28 mouse cellular contexts compared by ENCODE assay signal in the genomic region with DNA sequence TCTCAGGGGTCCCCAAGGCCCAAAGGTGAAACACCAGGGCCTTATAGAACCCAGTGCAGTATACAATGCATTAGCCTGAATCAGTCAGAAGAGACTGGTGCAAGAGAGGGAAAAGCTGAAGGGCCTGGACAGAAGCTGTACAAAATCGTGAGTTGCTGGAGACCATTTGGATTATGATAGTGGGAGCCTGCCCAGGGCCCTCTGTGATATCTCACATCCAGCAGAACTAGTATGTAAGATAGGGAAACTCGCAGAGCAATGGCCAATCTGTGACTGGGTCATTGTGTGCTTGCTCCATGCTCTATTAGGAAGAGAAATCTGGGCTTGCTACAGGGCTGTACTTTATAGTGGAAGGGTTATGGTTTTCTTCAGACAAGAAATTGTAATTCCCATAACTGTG. TPM values are rescaled to one million over a fixed set of nuclear protein-coding genes. Genes with fewer than 3 reads are reported as not detected.
DNase-seq lines count a peak whose midpoint lies in the region; ATAC-seq and TF ChIP-seq lines count a peak whose summit lies in the region.
"Had no signal": no experiment of that assay in that cellular context is flagged by ENCODE, and none has a peak within 500 bp of the region (broad histone marks: within the 10 kb centered on the region; RNA-seq: fewer than 3 reads in every experiment).

A gene (plus strand): TSS at position 84 of the 400 bp plus-strand sequence.

- no peak within 1 kb of the TSS for H3K4me2 ChIP-seq in liver, postnatal 0 days (ENCODE audit: low read depth, low read length)
- H3K4me2 ChIP-seq in liver, embryonic 11.5 days: no peak within 1 kb of the TSS
- no peak within 1 kb of the TSS for H3K4me2 ChIP-seq in liver, embryonic 12.5 days
- H3K4me2 ChIP-seq in liver, embryonic 13.5 days: no peak within 1 kb of the TSS

- no peak within 1 kb of the TSS for H3K9ac ChIP-seq in liver, postnatal 0 days (replicated peaks)
- H3K9ac ChIP-seq in liver, embryonic 11.5 days (ENCODE audit: low read depth, low read length): no peak within 1 kb of the TSS
- no peak within 1 kb of the TSS for H3K9ac ChIP-seq in liver, embryonic 12.5 days
- 0 out of 2 replicates have a peak within 1 kb of the TSS, but pooled peaks have one; percentile 2 for H3K9ac ChIP-seq in liver, embryonic 13.5 days

- H3K36me3 ChIP-seq in liver, postnatal 0 days (replicated peaks; ENCODE audit: insufficient read depth, low read length): no peaks in the 10 kb centered on the region
- H3K36me3 ChIP-seq in liver, embryonic 11.5 days (ENCODE audit: control insufficient read depth, insufficient read depth, low read length): no peaks in the 10 kb centered on the region
- H3K36me3 ChIP-seq in liver, embryonic 12.5 days: no peaks in the 10 kb centered on the region
- H3K36me3 ChIP-seq in liver, embryonic 13.5 days: no peaks in the 10 kb centered on the region
- H3K36me3 ChIP-seq: G1E had no signal

- H3K4me3 ChIP-seq in liver, postnatal 0 days (ENCODE audit: low read depth, low read length): no peak within 1 kb of the TSS
- H3K4me3 ChIP-seq in liver, embryonic 11.5 days (ENCODE audit: low read depth, low read length): no peak within 1 kb of the TSS
- H3K4me3 ChIP-seq in liver, embryonic 12.5 days: no peak within 1 kb of the TSS
- H3K4me3 ChIP-seq in liver, embryonic 13.5 days (replicated peaks): no peak within 1 kb of the TSS

- H3K4me1 ChIP-seq in liver, postnatal 0 days (ENCODE audit: insufficient read depth): no peaks in the 10 kb centered on the region
- no peaks in the 10 kb centered on the region for H3K4me1 ChIP-seq in liver, embryonic 11.5 days (replicated peaks; ENCODE audit: control insufficient read depth, insufficient read depth, low read length)
- H3K4me1 ChIP-seq in liver, embryonic 12.5 days: peaks cover 6% of the 10 kb centered on the region
- peaks cover 4% of the 10 kb centered on the region for H3K4me1 ChIP-seq in liver, embryonic 13.5 days (replicated peaks)

- TF ChIP-seq CTCF in liver, postnatal 0 days (IDR thresholded peaks at IDR 0.05; ENCODE audit: low read depth): no peak

- no peak within 1 kb of the TSS for H3K27ac ChIP-seq in liver, postnatal 0 days (ENCODE audit: low read depth)
- H3K27ac ChIP-seq in liver, embryonic 11.5 days (ENCODE audit: low read depth, low read length): no peak within 1 kb of the TSS
- H3K27ac ChIP-seq in liver, embryonic 12.5 days: no peak within 1 kb of the TSS
- H3K27ac ChIP-seq in liver, embryonic 13.5 days: no peak within 1 kb of the TSS

- H3K27me3 ChIP-seq in liver, postnatal 0 days (ENCODE audit: insufficient read depth, low read length): no peaks in the 10 kb centered on the region
- H3K27me3 ChIP-seq in liver, embryonic 11.5 days (replicated peaks; ENCODE audit: control insufficient read depth, insufficient read depth, low read length): no peaks in the 10 kb centered on the region
- peaks cover 8% of the 10 kb centered on the region; the same call in 1 of the 2 replicates for H3K27me3 ChIP-seq in liver, embryonic 12.5 days (replicated peaks)
- peaks cover 6% of the 10 kb centered on the region; the same call in 1 of the 2 replicates for H3K27me3 ChIP-seq in liver, embryonic 13.5 days
- H3K27me3 ChIP-seq: CH12.LX, Patski had no signal

- ATAC-seq in liver, postnatal 0 days: no peak
- ATAC-seq in liver, embryonic 11.5 days (replicated peaks; ENCODE audit: low FRiP score): peak; percentile 46; the same call in 1 of the 2 replicates
- ATAC-seq in liver, embryonic 12.5 days: peak; percentile 58
- ATAC-seq in liver, embryonic 13.5 days (ENCODE audit: low read depth): peak; percentile 67
- ATAC-seq: activated CD4-positive, CD25-positive, alpha-beta regulatory T cell, adult 4 months; CD4-positive, CD25-positive, alpha-beta regulatory T cell, adult 4 months; Patski had no signal

- H3K9me3 ChIP-seq in liver, postnatal 0 days (ENCODE audit: low read length): no peaks in the 10 kb centered on the region
- no peaks in the 10 kb centered on the region for H3K9me3 ChIP-seq in liver, embryonic 11.5 days (ENCODE audit: control insufficient read depth, low read length)
- no peaks in the 10 kb centered on the region for H3K9me3 ChIP-seq in liver, embryonic 12.5 days (replicated peaks)
- no peaks in the 10 kb centered on the region for H3K9me3 ChIP-seq in liver, embryonic 13.5 days (replicated peaks)
- H3K9me3 ChIP-seq: G1E had no signal

- peak; percentile 8 for DNase-seq in liver
- DNase-seq in liver, postnatal 0 days: no peak
- DNase-seq in liver, embryonic 11.5 days (ENCODE audit: low spot score): no peak
- DNase-seq in liver, embryonic 13.5 days: no peak
- no peak for DNase-seq in urinary bladder, postnatal 14 days (ENCODE audit: low spot score)
- DNase-seq in adrenal gland, postnatal 25 days: no peak
- DNase-seq in cerebellum, postnatal 25 days: no peak
- DNase-seq: adrenal gland, adult 2 months; adrenal gland, adult 8-10 months; adrenal gland, postnatal 10 days; adrenal gland, postnatal 14 days; adrenal gland, postnatal 36 days; B cell, adult 2 months; cerebellum, adult 11 months; cerebellum, adult 11-12 months; cerebellum, adult 18-20 months had no signal

- WGBS in liver, postnatal 0 days (ENCODE audit: insufficient replicate concordance): 52% methylated on average over 2 of the region's 2 CpGs
- 49% methylated on average over 2 of the region's 2 CpGs for WGBS in liver, embryonic 11.5 days
- WGBS in liver, embryonic 12.5 days (ENCODE audit: insufficient replicate concordance): 40% methylated on average over 2 of the region's 2 CpGs
- WGBS in liver, embryonic 13.5 days (ENCODE audit: insufficient replicate concordance): 26% methylated on average over 2 of the region's 2 CpGs

- no peak for TF ChIP-seq EP300 in liver, postnatal 0 days (IDR thresholded peaks at IDR 0.05; ENCODE audit: low read depth)

RNA-seq across cellular contexts. Expression of the gene that starts here (rescaled TPM):
- polyA plus RNA-seq in liver, postnatal 0 days (2015; fragmentation: Nextera tagmentation; extraction: Ambion mirVana): 0.06 TPM in 1 of 2 replicates, not detected in the other
- polyA plus RNA-seq in liver, embryonic 11.5 days (2014; fragmentation: Nextera tagmentation; extraction: Ambion mirVana): 0.12 TPM in 1 of 2 replicates, not detected in the other
- 0.17 and 0.35 TPM in 2 replicates for polyA plus RNA-seq in liver, embryonic 12.5 days (2016; fragmentation: Nextera tagmentation; extraction: Ambion mirVana)
- polyA plus RNA-seq in liver, embryonic 13.5 days (2015; fragmentation: Nextera tagmentation; extraction: Ambion mirVana): 0.21 and 0.33 TPM in 2 replicates
- total RNA-seq in adrenal gland, postnatal 25 days (2021): not detected in 2 replicates
- total RNA-seq: adrenal gland, adult 18-20 months; adrenal gland, adult 2 months; adrenal gland, adult 8-10 months; adrenal gland, postnatal 10 days; adrenal gland, postnatal 14 days; adrenal gland, postnatal 36 days; adrenal gland, postnatal 4 days; CH12.LX; ES-E14; MEL had no signal
- polyA plus RNA-seq: activated CD4-positive, CD25-positive, alpha-beta regulatory T cell, adult 4 months; adrenal gland, adult 2 months; brain, embryonic 14.5 days; C2C12; CD4-positive, CD25-positive, alpha-beta regulatory T cell, adult 4 months; G1E; Patski had no signal

Comparison
In these comparisons a context has a peak if more than half of its experiments do, and no peak if none do; other contexts are left out.
1. Peak in ATAC-seq in liver, embryonic 11.5 days; RNA of the gene not detected or under 1 TPM.
2. Peak in ATAC-seq in liver, embryonic 12.5 days; RNA of the gene not detected or under 1 TPM.
3. Peak in ATAC-seq and H3K9ac ChIP-seq in liver, embryonic 13.5 days; RNA of the gene not detected or under 1 TPM.